Mouse (Mus musculus) stomach, postnatal 0 days (tissue): ENCODE results near the gene Pecr. TPM values are rescaled to one million over a fixed set of nuclear protein-coding genes. Genes with fewer than 3 reads are reported as not detected.

Experiments
- ATAC-seq: fragments of 200-750 bp; cut with Nextera tagmentation; 2 replicates; pipeline ENCODE4 v1.8.0; 2017; ENCODE audit not compliant: low FRiP score, low TSS enrichment
- DNase-seq: peaks from one replicate; pipeline ENCODE4 v3.0.0-alpha.2; 2016; ENCODE audit warnings: low spot score
- H3K27ac ChIP-seq: fragments of 300-500 bp; sonication (generic); replicated peaks from 2 replicates; pipeline ENCODE4 v1.5.1; 2014; ENCODE audit warnings: mild to moderate bottlenecking, control low read depth
- H3K27me3 ChIP-seq: fragments of 300-500 bp; sonication (generic); 2 replicates; pipeline ENCODE4 v1.6.1; 2014; ENCODE audit warnings: low read length; ENCODE audit not compliant: control insufficient read depth, insufficient read depth
- H3K36me3 ChIP-seq: fragments of 300-500 bp; sonication (generic); 2 replicates; pipeline ENCODE4 v1.6.1; 2014; ENCODE audit warnings: low read length, mixed read lengths; ENCODE audit not compliant: control insufficient read depth, insufficient read depth
- H3K4me1 ChIP-seq: fragments of 300-500 bp; sonication (generic); replicated peaks from 2 replicates; pipeline ENCODE4 v1.6.1; 2014; ENCODE audit warnings: antibody characterized with exemption; ENCODE audit not compliant: control insufficient read depth, insufficient read depth
- H3K4me2 ChIP-seq: fragments of 300-500 bp; sonication (generic); replicated peaks from 2 replicates; pipeline ENCODE4 v1.6.1; 2014; ENCODE audit warnings: low read depth, mild to moderate bottlenecking, control low read depth, moderate library complexity
- H3K4me3 ChIP-seq: fragments of 300-500 bp; sonication (generic); 2 replicates; pipeline ENCODE4 v1.5.1; 2014; ENCODE audit warnings: low read depth, low read length, control low read depth
- H3K9ac ChIP-seq: fragments of 300-500 bp; sonication (generic); 2 replicates; pipeline ENCODE4 v1.6.1; 2014; ENCODE audit warnings: mild to moderate bottlenecking, low read length, control low read depth, mixed read lengths
- H3K9me3 ChIP-seq: fragments of 300-500 bp; sonication (generic); 2 replicates; pipeline ENCODE4 v1.6.1; 2016; ENCODE audit warnings: low read length; ENCODE audit not compliant: control insufficient read depth
- CTCF ChIP-seq: IDR thresholded peaks from 2 replicates; pipeline ENCODE4 v1.5.1; 2016; ENCODE audit warnings: antibody characterized with exemption, low read depth, mild to moderate bottlenecking, moderate library complexity
- EP300 ChIP-seq: optimal IDR thresholded peaks from 2 replicates; pipeline ENCODE3; 2016; ENCODE audit warnings: antibody characterized with exemption
- WGBS: fragments of 180-500 bp; shearing (Covaris S2); extraction: QIAGEN DNeasy Blood & Tissue Kit; methylation state at CpG from one replicate; pipeline ENCODE4 v1.1.7; 2014; 5-methylcytosine and 5-hydroxymethylcytosine counted together
- polyA plus RNA-seq: library from polyadenylated mRNA; unstranded; fragments of >200 nt; fragmentation: Nextera tagmentation; extraction: Ambion mirVana; gene quantifications from 2 replicates; pipeline ENCODE4 v1.2.1, GENCODE M21; 2015

Pecr gene
- polyA plus RNA-seq, 1 experiment from 2014 or later, result 44.8 TPM

GRCm38 (mm10) chr1:72286904-72287303 is 2.8 kb upstream of the Pecr start:
- Histone ChIP-seq H3K4me2 (no peak overlapping the region), H3K36me3 (no peaks in the 10 kb centered on the region), H3K27me3 (no peaks in the 10 kb centered on the region), H3K9ac (no peak overlapping the region), H3K27ac (no peak overlapping the region), H3K4me3 (no peak overlapping the region), H3K4me1 (no peaks in the 10 kb centered on the region), H3K9me3 (no peaks in the 10 kb centered on the region)
- ATAC-seq (no peak), DNase-seq (no peak)
- WGBS, result 47% methylated on average over 5 of the region's 5 CpGs
- TF ChIP-seq CTCF (no peak), EP300 (no peak)

- DNase-seq (no peak), ATAC-seq (no peak)
- Histone ChIP-seq H3K4me1 (no peaks in the 10 kb centered on the region), H3K9ac (peak overlapping the region; percentile 35; the same call in 1 of the 2 replicates), H3K27me3 (no peaks in the 10 kb centered on the region), H3K4me3 (no peak overlapping the region; the same call in 1 of the 2 replicates), H3K36me3 (no peaks in the 10 kb centered on the region), H3K27ac (no peak overlapping the region), H3K4me2 (peak overlapping the region; percentile 81; the same call in 1 of the 2 replicates), H3K9me3 (no peaks in the 10 kb centered on the region)
- 4% methylated on average over 5 of the region's 5 CpGs for WGBS
- TF ChIP-seq EP300 (no peak), CTCF (no peak)
These were observed 425 bp upstream of the Pecr start for GRCm38 (mm10) chr1:72284539-72284938.

- ATAC-seq (no peak), DNase-seq (no peak)
- no peak overlapping the region for H3K4me3 ChIP-seq
- H3K4me1 ChIP-seq, result no peaks in the 10 kb centered on the region
- TF ChIP-seq EP300 (no peak), CTCF (no peak)
- H3K36me3 ChIP-seq, result no peaks in the 10 kb centered on the region
- H3K27ac ChIP-seq, result no peak overlapping the region
- H3K9me3 ChIP-seq, result no peaks in the 10 kb centered on the region
- no peaks in the 10 kb centered on the region for H3K27me3 ChIP-seq
- WGBS, result 60% methylated on average over 1 of the region's 1 CpGs
- H3K4me2 ChIP-seq, result no peak overlapping the region
- no peak overlapping the region for H3K9ac ChIP-seq
These were observed 1.5 kb downstream of the Pecr start for GRCm38 (mm10) chr1:72282604-72283003.

GRCm38 (mm10) chr1:72278085-72278484 is 6.0 kb downstream of the Pecr start:
- no peak for DNase-seq
- Histone ChIP-seq H3K36me3 (peaks cover 11% of the 10 kb centered on the region), H3K9me3 (no peaks in the 10 kb centered on the region), H3K4me3 (no peak overlapping the region), H3K4me2 (no peak overlapping the region), H3K9ac (no peak overlapping the region), H3K4me1 (no peaks in the 10 kb centered on the region), H3K27ac (no peak overlapping the region), H3K27me3 (no peaks in the 10 kb centered on the region)
- no peak for ATAC-seq
- TF ChIP-seq CTCF (no peak), EP300 (no peak)
- WGBS, result 84% methylated on average over 3 of the region's 3 CpGs

GRCm38 (mm10) chr1:72263099-72263498 is 21.0 kb downstream of the Pecr start:
- 84% methylated on average over 3 of the region's 3 CpGs for WGBS
- Histone ChIP-seq H3K9me3 (no peaks in the 10 kb centered on the region), H3K9ac (no peak overlapping the region), H3K4me2 (no peak overlapping the region), H3K27ac (no peak overlapping the region), H3K36me3 (no peaks in the 10 kb centered on the region), H3K4me3 (no peak overlapping the region), H3K27me3 (no peaks in the 10 kb centered on the region), H3K4me1 (no peaks in the 10 kb centered on the region)
- DNase-seq, result no peak
- no peak for TF ChIP-seq EP300
- no peak for TF ChIP-seq CTCF
- ATAC-seq, result no peak

- H3K27me3 ChIP-seq, result no peaks in the 10 kb centered on the region
- H3K27ac ChIP-seq, result no peak overlapping the region
- DNase-seq (no peak), ATAC-seq (no peak)
- 74% methylated on average over 9 of the region's 9 CpGs for WGBS
- H3K9me3 ChIP-seq, result no peaks in the 10 kb centered on the region
- no peak overlapping the region for H3K4me2 ChIP-seq
- no peak overlapping the region for H3K4me3 ChIP-seq
- no peak for TF ChIP-seq EP300
- TF ChIP-seq CTCF, result 0 out of 2 replicates have a peak, but pooled peaks have one; percentile 1
- H3K9ac ChIP-seq, result no peak overlapping the region
- no peaks in the 10 kb centered on the region for H3K36me3 ChIP-seq
- 0 out of 2 replicates have a peak, but pooled peaks cover 4% of the 10 kb centered on the region for H3K4me1 ChIP-seq
These were observed 27.5 kb downstream of the Pecr start for GRCm38 (mm10) chr1:72256381-72257256.
